Mouse (Mus musculus) CD4-positive helper T cell, adult 2 months (primary cell): ENCODE data around the gene Plac1.

ENCODE experiments used
- DNase-seq: peaks from one replicate; pipeline ENCODE4 v3.0.0-alpha.2; 2012; ENCODE audit warnings: low read depth, missing footprints, low spot score

Gene Plac1

DNA sequence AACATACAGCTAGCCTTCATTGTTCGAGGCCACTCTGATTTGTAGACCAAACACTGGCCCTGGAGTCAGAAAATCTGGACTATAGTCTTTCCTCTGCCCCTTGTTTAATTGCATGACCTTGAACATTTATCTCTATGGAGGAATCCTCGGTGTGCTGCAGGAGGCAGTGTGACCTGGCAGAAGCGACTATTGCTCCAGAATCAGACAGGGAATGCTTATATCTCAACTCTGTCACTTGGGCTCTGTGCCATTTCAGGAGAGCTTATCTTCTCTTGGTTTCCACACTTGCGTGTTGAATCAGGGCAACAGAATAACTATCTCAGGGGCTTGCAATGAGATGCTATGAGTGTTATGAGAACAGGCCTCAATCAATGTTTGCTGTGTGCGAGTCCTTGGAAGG is 38.3 kb downstream of the Plac1 start:
- no peak for DNase-seq

DNA sequence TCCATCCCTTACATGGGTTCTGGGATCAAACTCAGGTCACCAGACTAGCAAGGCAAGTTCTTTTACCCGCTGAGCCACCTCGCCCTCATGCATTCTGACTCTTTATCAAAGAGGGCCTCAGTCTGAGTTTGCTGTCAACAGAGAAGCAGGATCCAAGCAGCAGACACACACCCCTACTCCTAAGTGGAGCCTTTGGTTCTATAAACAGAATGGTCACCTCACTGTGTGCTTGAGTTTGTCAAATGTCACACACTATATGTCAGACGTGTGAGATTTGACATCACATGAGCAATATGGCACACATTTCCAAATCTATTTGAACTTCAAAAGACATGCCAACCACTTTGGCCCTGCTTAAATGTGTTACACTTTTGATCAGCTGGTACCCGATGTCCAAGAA is 42.2 kb downstream of the Plac1 start:
- no peak for DNase-seq

- DNase-seq = no peak
Measured at GRCm38 (mm10) chrX:53196392-53196791, 43.5 kb downstream of the Plac1 start.

GRCm38 (mm10) chrX:53188692-53189091 is 51.2 kb downstream of the Plac1 start:
- DNase-seq = no peak

GRCm38 (mm10) chrX:53179801-53180200 is 60.1 kb downstream of the Plac1 start:
- no peak for DNase-seq

- no peak for DNase-seq
Measured at GRCm38 (mm10) chrX:53176296-53176695, 63.6 kb downstream of the Plac1 start.

GRCm38 (mm10) chrX:53168623-53169022 is 71.3 kb downstream of the Plac1 start:
- DNase-seq = no peak

DNA sequence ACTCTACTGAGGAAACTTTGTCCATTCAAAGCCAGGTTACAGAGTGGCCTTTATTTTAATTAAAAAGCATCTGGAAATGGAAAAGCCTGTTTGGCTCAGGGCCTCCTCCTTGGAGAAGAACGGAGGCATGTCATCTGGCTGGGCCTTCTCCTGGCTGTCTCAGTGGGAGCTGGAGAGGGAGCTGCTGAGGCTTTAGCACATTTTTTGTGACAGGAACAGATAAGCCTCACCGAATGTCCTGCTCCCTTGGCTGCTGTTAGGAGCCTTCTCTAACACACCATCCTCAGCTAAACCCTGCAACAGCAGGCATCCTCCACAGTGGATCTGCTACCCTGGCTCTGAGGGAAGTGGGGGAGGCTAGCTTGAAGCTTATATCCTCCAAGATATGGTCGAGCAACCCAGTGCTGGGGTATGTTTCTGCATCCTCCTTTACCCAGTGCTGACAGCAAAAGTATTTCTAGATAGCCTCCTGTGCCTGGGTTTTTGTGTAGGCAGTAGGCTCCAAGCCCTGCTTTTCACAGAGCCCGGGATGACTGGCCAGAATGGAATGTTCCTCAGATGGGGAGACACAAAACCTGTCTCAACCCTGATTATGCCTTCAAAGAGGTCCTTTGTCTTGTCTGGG is 72.9 kb downstream of the Plac1 start:
- DNase-seq = no peak

GRCm38 (mm10) chrX:53166251-53166900 is 73.5 kb downstream of the Plac1 start:
- no peak for DNase-seq

GRCm38 (mm10) chrX:53162589-53162988 is 77.3 kb downstream of the Plac1 start:
- DNase-seq = no peak

DNA sequence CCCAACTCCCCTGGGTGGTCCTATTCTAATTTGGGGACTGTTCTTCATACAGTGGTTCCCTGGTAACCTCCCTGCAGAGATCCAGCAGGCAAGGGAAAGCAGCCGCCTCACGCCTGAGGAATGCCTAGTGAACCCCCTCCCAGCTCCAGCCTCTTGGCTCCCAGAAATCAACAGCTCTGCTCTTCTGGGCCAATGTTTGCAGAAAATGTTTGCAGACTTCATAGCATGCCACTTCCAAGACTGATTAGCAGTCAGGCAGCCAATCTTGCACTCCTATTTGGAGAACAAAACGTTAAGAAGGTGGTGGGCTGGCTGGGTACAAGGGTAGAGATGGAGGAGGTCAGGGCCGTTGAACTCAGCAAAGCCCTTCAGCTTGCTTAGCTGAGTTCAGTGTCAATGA is 78.3 kb downstream of the Plac1 start:
- DNase-seq = no peak

DNA sequence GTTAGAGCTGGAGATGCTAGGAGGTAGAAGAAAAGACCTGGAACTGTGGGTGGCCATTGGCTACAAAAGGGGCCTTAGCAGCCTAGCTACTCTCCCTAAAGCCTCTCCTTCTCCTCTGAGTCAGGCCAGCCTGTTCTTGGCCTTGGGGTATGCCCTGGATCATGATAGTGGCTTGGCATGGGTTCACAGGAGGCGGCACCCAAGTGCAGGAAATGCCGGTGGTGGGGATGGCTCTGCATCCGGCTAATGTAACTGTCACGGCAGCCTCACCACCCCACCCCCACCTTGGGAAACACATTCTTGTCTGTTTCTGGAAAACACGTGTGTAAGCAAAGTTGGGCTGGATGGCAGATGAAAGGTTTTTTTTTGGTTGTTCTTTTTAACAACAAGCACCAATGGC is 78.8 kb downstream of the Plac1 start:
- DNase-seq = no peak

DNA sequence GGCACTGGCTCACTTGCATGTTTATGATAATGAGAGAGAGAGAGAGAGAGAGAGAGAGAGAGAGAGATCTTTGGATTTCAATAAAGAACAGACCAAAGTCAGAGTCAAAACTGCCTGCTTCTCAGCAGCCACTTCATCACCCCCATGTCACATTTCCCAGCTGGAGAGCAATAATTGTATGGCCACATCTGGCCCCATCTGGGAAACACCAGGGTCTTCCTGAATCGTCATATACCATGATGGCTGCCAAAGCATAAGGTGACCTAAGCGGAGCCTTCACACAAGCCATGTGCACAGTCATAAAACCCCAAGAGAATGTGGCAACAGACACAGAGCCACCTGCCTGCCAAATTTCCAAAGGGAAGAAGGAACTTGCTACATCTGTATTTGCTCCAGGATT is 91.9 kb downstream of the Plac1 start:
- no peak for DNase-seq

DNA sequence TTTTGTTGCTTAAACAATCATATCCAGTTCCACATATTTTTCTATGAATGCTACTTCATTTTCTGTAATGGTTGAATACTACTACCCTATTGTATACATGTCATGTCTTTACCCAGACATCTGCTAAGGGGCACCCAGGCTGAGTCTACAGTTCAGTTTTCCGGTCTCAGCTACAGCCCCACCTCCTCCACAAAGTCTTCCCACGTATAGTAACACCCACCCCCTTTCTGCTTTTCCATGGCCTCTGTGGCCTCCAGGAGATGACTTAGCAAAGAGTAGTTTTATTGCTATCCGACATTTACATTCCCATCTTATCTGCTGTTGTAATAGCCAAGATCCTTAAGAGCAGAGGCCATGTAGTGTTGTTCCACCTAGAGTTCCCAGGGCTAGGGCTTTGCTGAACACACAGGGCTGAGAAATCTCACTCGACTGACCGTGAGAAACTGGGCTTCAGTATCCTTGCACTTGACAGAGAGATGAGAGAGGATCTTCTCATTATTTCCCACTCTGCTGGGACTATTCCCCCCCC is 93.5 kb downstream of the Plac1 start:
- DNase-seq = no peak

GRCm38 (mm10) chrX:53139641-53140040 is 100.3 kb downstream of the Plac1 start:
- no peak for DNase-seq

DNA sequence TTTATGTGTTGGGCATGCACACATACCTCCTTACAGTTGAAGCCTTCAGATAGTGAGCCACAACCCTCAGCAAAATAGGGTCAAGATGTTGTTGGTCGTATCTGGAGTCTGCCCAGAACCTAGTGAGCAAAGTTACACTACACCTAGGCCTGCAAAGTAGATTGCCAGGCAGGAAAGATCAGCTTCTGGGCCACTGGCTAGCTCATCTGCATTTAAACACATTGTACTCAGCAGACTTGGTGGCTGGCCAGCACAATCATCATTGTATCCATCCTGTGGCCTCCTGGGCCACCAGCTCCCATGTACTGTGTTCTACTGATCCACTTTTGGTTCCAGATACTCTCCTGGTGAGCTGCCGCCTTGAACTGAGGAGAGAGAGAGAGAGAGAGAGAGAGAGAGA is 102.8 kb downstream of the Plac1 start:
- DNase-seq = no peak

DNA sequence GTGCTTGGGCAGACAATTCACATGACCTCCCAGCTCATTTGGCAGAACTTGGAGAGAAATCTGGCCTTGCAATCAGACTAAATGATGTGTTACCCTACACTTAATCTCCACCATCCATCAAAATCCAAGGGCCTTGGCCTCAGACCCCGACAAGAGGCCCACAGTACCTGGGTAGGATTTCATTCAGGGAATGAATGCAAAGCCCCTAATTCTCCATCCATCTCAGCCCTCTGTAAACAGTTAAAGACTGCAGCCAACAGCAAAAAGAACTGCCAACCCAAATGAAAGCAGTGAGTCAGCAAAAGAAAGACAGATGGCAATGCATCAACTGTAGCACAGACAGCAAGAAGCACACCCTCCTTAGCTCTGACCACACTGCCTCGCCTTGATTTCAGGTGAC is 110.4 kb downstream of the Plac1 start:
- DNase-seq = no peak

DNA sequence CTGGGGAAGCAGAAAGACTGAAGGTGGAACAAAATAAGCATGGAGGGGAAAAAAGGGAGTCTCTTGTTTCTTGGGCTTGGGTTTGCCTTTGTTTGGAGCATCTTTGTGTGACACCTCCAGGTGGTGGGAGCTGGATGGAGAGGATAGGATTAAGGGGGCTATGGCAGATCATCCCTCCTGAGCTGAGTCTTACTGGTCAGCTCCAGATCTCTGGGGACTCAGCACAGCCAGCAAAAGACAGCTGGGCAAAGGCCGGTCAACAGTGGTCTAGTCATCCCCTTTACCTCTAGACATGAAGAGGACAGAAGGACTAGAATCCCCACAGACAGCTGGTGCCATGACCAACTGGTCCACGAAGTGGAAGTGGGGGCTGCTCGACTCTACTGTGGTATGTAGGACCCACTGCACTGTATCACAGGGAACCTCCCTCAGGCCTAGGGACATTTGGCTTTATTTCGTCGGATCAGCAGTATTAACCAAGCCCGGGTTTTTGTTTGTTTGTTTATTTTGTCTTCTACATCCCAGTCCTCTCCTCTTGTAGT is 113.3 kb downstream of the Plac1 start:
- DNase-seq = no peak

- DNase-seq = no peak
Measured at GRCm38 (mm10) chrX:53125838-53126467, 114.0 kb downstream of the Plac1 start.

- DNase-seq = no peak
Measured at GRCm38 (mm10) chrX:53123562-53123961, 116.3 kb downstream of the Plac1 start.

GRCm38 (mm10) chrX:53118631-53119030 is 121.3 kb downstream of the Plac1 start:
- no peak for DNase-seq

- no peak for DNase-seq
Measured at GRCm38 (mm10) chrX:53118019-53118418, 121.9 kb downstream of the Plac1 start.

GRCm38 (mm10) chrX:53114994-53115393 is 124.9 kb downstream of the Plac1 start:
- DNase-seq = no peak
